ENCODE assay signal across 31 mouse cellular contexts in genomic region chr3:32405699-32406098, GRCm38 (mm10).
"Had no signal": no experiment of that assay in that cellular context is flagged by ENCODE, and none has a peak within 500 bp of the region (broad histone marks: within the 10 kb centered on the region; RNA-seq: fewer than 3 reads in every experiment).

No protein-coding gene starts in this region.

- H3K36me3 ChIP-seq: limb, embryonic 10.5 days; limb, embryonic 12.5 days; limb, embryonic 13.5 days; limb, embryonic 15.5 days; liver, embryonic 12.5 days; liver, embryonic 13.5 days; liver, embryonic 15.5 days; lung, embryonic 15.5 days; midbrain, embryonic 12.5 days; midbrain, embryonic 13.5 days; midbrain, embryonic 15.5 days had no signal

- H3K27ac ChIP-seq: left cerebral cortex, adult 2 months; limb, embryonic 10.5 days; limb, embryonic 12.5 days; limb, embryonic 13.5 days; limb, embryonic 15.5 days; liver, embryonic 12.5 days; liver, embryonic 13.5 days; liver, embryonic 14.5 days; liver, embryonic 15.5 days; lung, embryonic 15.5 days; macrophage; midbrain, embryonic 12.5 days; midbrain, embryonic 13.5 days; midbrain, embryonic 15.5 days had no signal

- H3K4me3 ChIP-seq: left cerebral cortex, adult 2 months; limb, embryonic 10.5 days; limb, embryonic 12.5 days; limb, embryonic 13.5 days; limb, embryonic 15.5 days; liver, embryonic 12.5 days; liver, embryonic 13.5 days; liver, embryonic 15.5 days; lung, embryonic 15.5 days; midbrain, embryonic 12.5 days; midbrain, embryonic 13.5 days; midbrain, embryonic 15.5 days; myocyte had no signal

- H3K4me2 ChIP-seq: limb, embryonic 12.5 days; limb, embryonic 13.5 days; limb, embryonic 15.5 days; liver, embryonic 11.5 days; liver, embryonic 12.5 days; liver, embryonic 13.5 days; liver, embryonic 15.5 days; lung, embryonic 14.5 days; lung, embryonic 15.5 days; midbrain, embryonic 11.5 days; midbrain, embryonic 12.5 days; midbrain, embryonic 13.5 days; midbrain, embryonic 15.5 days had no signal

- H3K9ac ChIP-seq: limb, embryonic 12.5 days; limb, embryonic 13.5 days; limb, embryonic 15.5 days; liver, embryonic 12.5 days; liver, embryonic 13.5 days; liver, embryonic 14.5 days; liver, embryonic 15.5 days; liver, postnatal 0 days; lung, embryonic 14.5 days; lung, embryonic 15.5 days; midbrain, embryonic 12.5 days; midbrain, embryonic 13.5 days; midbrain, embryonic 15.5 days had no signal

- DNase-seq: left cerebral cortex, postnatal 4 days; liver; liver, embryonic 13.5 days; liver, postnatal 0 days; lung, adult 18-20 months; lung, adult 2 months; lung, embryonic 14.5 days; lung, postnatal 10 days; lung, postnatal 14 days; lung, postnatal 36 days; lung, postnatal 4 days; midbrain, embryonic 14.5 days had no signal

- H3K9me3 ChIP-seq: limb, embryonic 10.5 days; limb, embryonic 12.5 days; limb, embryonic 13.5 days; limb, embryonic 15.5 days; liver, embryonic 12.5 days; liver, embryonic 13.5 days; liver, embryonic 15.5 days; lung, embryonic 15.5 days; midbrain, embryonic 12.5 days; midbrain, embryonic 13.5 days; midbrain, embryonic 15.5 days had no signal

- H3K27me3 ChIP-seq: limb, embryonic 12.5 days; limb, embryonic 13.5 days; limb, embryonic 15.5 days; liver, embryonic 12.5 days; liver, embryonic 13.5 days; liver, embryonic 15.5 days; lung, embryonic 15.5 days; megakaryocyte, embryonic 14.5 days; midbrain, embryonic 13.5 days; midbrain, embryonic 15.5 days had no signal

- ATAC-seq: liver, embryonic 12.5 days; liver, postnatal 0 days; lung, postnatal 0 days; midbrain, embryonic 13.5 days; midbrain, embryonic 15.5 days; midbrain, embryonic 16.5 days had no signal
